Mouse (Mus musculus) heart, postnatal 0 days (tissue): ENCODE results near the gene Abhd2.

Experiments used
- CTCF ChIP-seq: IDR thresholded peaks from 2 replicates; pipeline ENCODE4 v1.5.1; 2016; ENCODE audit warnings: antibody characterized with exemption, control low read depth, low read depth
- EP300 ChIP-seq: IDR thresholded peaks from 2 replicates; pipeline ENCODE4 v1.6.1; 2016; ENCODE audit warnings: antibody characterized with exemption, low read depth

DNA sequence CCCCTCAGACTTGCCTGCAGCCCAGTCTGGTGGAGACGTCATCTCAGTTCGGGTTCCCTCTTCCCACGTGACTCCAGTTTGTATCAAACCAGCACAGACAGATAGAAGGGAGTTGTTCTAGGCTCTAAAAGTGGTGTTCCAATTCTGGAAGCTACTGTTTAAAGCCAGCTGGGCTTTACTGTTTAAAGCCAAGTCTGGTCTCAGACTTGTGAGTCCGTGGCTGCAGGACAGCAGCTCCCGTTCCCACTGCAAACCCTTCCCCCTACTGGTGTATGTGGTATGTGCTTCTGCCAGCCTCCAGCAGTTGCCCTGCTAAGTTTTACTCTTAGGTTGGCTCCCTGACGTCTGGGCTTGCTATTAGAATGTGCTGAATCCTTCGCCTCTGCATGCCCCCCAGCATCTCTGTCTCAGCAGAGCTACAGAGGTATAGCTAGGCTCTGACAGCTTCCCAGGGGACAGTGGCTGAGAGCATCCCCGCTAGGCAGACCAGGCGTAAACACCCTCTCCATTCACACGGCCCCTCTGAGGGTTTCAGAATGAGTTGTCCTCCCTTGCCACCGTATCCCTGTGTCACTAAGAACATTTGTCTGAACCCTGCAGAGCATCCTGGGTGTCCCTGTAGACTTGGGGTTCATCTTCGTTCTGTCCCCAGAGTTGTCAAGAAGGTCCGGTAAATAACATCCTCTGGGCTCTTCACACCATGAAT lies 74.3 kb downstream of the Abhd2 start:
- TF ChIP-seq CTCF, result no peak
- TF ChIP-seq EP300, result no peak
